Mouse (Mus musculus) neural tube, embryonic 14.5 days (tissue): ENCODE measurements around the gene Ndufaf2. TPM values are rescaled to one million over a fixed set of nuclear protein-coding genes. Genes with fewer than 3 reads are reported as not detected.

Experiments
- ATAC-seq: fragments of 200-750 bp; cut with Nextera tagmentation; 2 replicates; pipeline ENCODE4 v1.8.0; 2017; ENCODE audit warnings: low read depth, mild to moderate bottlenecking, moderate TSS enrichment, moderate library complexity
- H3K27ac ChIP-seq: fragments of 300-500 bp; sonication (generic); 2 replicates; pipeline ENCODE4 v1.5.1; 2014; ENCODE audit warnings: low read depth, mild to moderate bottlenecking, control low read depth, low read length, moderate library complexity, mixed read lengths
- H3K27me3 ChIP-seq: fragments of 300-500 bp; sonication (generic); 2 replicates; pipeline ENCODE4 v1.6.1; 2014; ENCODE audit warnings: low read length; ENCODE audit not compliant: control insufficient read depth, insufficient read depth
- H3K36me3 ChIP-seq: fragments of 300-500 bp; sonication (generic); 2 replicates; pipeline ENCODE4 v1.6.1; 2014; ENCODE audit warnings: low read length, mixed read lengths; ENCODE audit not compliant: control insufficient read depth, insufficient read depth
- H3K4me1 ChIP-seq: fragments of 300-500 bp; sonication (generic); 2 replicates; pipeline ENCODE4 v1.6.1; 2014; ENCODE audit warnings: low read length; ENCODE audit not compliant: control insufficient read depth, insufficient read depth
- H3K4me2 ChIP-seq: fragments of 300-500 bp; sonication (generic); 2 replicates; pipeline ENCODE4 v1.6.1; 2014; ENCODE audit warnings: mild to moderate bottlenecking, low read depth, low read length, control low read depth
- H3K4me3 ChIP-seq: fragments of 300-500 bp; sonication (generic); 2 replicates; pipeline ENCODE4 v1.5.1; 2014; ENCODE audit warnings: low read depth, low read length, control low read depth, mixed read lengths
- H3K9ac ChIP-seq: fragments of 300-500 bp; sonication (generic); replicated peaks from 2 replicates; pipeline ENCODE4 v1.6.1; 2014; ENCODE audit warnings: low read depth, mild to moderate bottlenecking, control low read depth, low read length, mixed read lengths
- H3K9me3 ChIP-seq: fragments of 300-500 bp; sonication (generic); 2 replicates; pipeline ENCODE4 v1.6.1; 2016; ENCODE audit warnings: low read length; ENCODE audit not compliant: control insufficient read depth
- WGBS: fragments of 180-500 bp; shearing (Covaris S2); extraction: QIAGEN DNeasy Blood & Tissue Kit; methylation state at CpG from one replicate; pipeline ENCODE4 v1.1.7; 2014; 5-methylcytosine and 5-hydroxymethylcytosine counted together
- polyA plus RNA-seq: library from polyadenylated mRNA; unstranded; fragments of >200 nt; fragmentation: Nextera tagmentation; extraction: Ambion mirVana; gene quantifications from 2 replicates; pipeline ENCODE4 v1.2.1, GENCODE M21; 2014

The Ndufaf2 gene
- polyA plus RNA-seq, 1 experiment from 2014 or later, result 79.3 TPM

GRCm38 (mm10) chr13:108041358-108041757 is 117.1 kb downstream of the Ndufaf2 start:
- WGBS, result 5% methylated on average over 7 of the region's 7 CpGs
- Histone ChIP-seq H3K4me2 (no peak overlapping the region), H3K27me3 (no peaks in the 10 kb centered on the region), H3K4me3 (no peak overlapping the region), H3K9me3 (no peaks in the 10 kb centered on the region), H3K27ac (no peak overlapping the region), H3K4me1 (peaks cover 11% of the 10 kb centered on the region), H3K9ac (no peak overlapping the region), H3K36me3 (no peaks in the 10 kb centered on the region)
- peak; percentile 48; the same call in 1 of the 2 replicates for ATAC-seq

DNA sequence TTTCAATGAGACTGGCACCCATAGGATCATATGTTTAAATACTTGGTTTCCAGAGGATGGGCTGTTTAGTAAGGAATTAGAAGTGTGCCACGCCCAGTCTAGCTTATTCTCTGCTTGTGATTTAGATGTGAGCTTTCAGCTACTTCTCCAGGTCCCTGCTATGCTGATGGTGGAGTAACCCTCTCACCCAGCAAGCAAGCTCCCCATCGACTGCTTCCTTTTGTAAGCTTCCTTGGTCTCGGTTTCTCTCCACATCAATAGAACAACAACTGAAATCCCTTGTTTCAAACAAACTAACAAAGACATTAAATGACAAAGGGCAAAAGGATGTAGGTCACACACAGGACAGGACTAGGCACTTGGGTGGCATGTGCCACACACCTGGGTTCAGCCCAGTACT is 118.0 kb downstream of the Ndufaf2 start:
- 63% methylated on average over 3 of the region's 3 CpGs for WGBS
- Histone ChIP-seq H3K4me2 (no peak overlapping the region), H3K4me1 (peaks cover 11% of the 10 kb centered on the region), H3K9ac (no peak overlapping the region), H3K36me3 (no peaks in the 10 kb centered on the region), H3K9me3 (no peaks in the 10 kb centered on the region), H3K4me3 (no peak overlapping the region), H3K27me3 (no peaks in the 10 kb centered on the region), H3K27ac (no peak overlapping the region)
- ATAC-seq, result no peak

GRCm38 (mm10) chr13:108039902-108040301 is 118.5 kb downstream of the Ndufaf2 start:
- no peak for ATAC-seq
- H3K27me3 ChIP-seq, result no peaks in the 10 kb centered on the region
- H3K9me3 ChIP-seq, result no peaks in the 10 kb centered on the region
- 89% methylated on average over 9 of the region's 9 CpGs for WGBS
- H3K27ac ChIP-seq, result no peak overlapping the region
- H3K4me2 ChIP-seq, result no peak overlapping the region
- no peak overlapping the region for H3K9ac ChIP-seq
- H3K4me1 ChIP-seq, result peaks cover 8% of the 10 kb centered on the region
- no peaks in the 10 kb centered on the region for H3K36me3 ChIP-seq
- no peak overlapping the region for H3K4me3 ChIP-seq

DNA sequence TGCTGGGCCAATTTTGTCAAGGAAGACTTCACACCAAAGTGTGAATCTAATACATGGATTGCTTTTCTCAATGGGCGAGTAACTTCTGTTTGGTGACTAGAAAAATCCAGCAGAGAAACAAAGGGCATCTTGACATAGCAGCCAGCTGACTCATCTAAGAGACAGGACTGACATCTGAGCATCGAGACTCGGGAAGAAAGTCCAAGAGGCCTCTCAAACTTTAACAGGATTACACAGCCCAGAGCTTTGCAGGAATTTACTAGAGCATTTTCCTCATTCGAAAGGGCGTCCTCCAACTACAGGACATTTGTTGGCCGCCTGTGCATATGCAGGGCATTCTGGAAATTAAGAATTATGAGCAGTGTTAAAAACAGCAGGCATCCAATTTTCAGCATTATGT is 119.0 kb downstream of the Ndufaf2 start:
- no peak for ATAC-seq
- H3K36me3 ChIP-seq, result no peaks in the 10 kb centered on the region
- no peak overlapping the region for H3K4me3 ChIP-seq
- no peaks in the 10 kb centered on the region for H3K9me3 ChIP-seq
- H3K27me3 ChIP-seq, result no peaks in the 10 kb centered on the region
- H3K27ac ChIP-seq, result no peak overlapping the region
- 0 out of 2 replicates have a peak, but pooled peaks cover 7% of the 10 kb centered on the region for H3K4me1 ChIP-seq
- H3K9ac ChIP-seq, result no peak overlapping the region
- WGBS, result 73% methylated on average over 6 of the region's 6 CpGs
- no peak overlapping the region for H3K4me2 ChIP-seq

- 93% methylated on average over 4 of the region's 4 CpGs for WGBS
- no peak overlapping the region for H3K4me2 ChIP-seq
Measured at GRCm38 (mm10) chr13:108032789-108033188, 125.6 kb downstream of the Ndufaf2 start.

DNA sequence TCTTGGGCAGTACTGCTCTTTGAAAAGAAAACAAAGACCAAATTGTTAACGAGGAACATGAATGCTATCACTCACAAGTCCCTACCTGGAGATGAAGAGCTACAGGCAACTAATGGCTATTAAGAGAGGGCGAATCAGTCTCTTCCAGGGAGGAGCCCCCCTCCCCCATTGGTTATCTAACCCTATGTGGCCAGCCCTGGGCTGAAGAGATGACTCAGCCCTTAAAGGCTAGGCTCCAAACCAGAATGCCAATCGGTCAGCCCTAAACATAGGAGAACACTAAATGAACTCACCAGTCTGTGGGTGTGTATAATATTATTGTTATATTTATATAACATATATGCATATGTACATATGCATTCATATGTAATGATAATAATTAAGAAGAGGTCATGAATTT is 132.6 kb downstream of the Ndufaf2 start:
- no peaks in the 10 kb centered on the region for H3K9me3 ChIP-seq
- H3K4me2 ChIP-seq, result no peak overlapping the region
- no peaks in the 10 kb centered on the region for H3K36me3 ChIP-seq
- no peak overlapping the region for H3K27ac ChIP-seq
- no peaks in the 10 kb centered on the region for H3K27me3 ChIP-seq
- no peak overlapping the region for H3K4me3 ChIP-seq
- 71% methylated on average over 3 of the region's 3 CpGs for WGBS
- no peak overlapping the region for H3K9ac ChIP-seq
- no peaks in the 10 kb centered on the region for H3K4me1 ChIP-seq
- no peak for ATAC-seq

More at GRCm38 (mm10) chr13:108032789-108033188, 125.6 kb downstream of the Ndufaf2 start:
- no peak for ATAC-seq
- no peaks in the 10 kb centered on the region for H3K9me3 ChIP-seq
- no peak overlapping the region for H3K4me3 ChIP-seq
- H3K9ac ChIP-seq, result no peak overlapping the region
- no peak overlapping the region for H3K27ac ChIP-seq
- no peaks in the 10 kb centered on the region for H3K4me1 ChIP-seq
- no peaks in the 10 kb centered on the region for H3K27me3 ChIP-seq
- H3K36me3 ChIP-seq, result no peaks in the 10 kb centered on the region

GRCm38 (mm10) chr13:108017349-108017748 is 141.1 kb downstream of the Ndufaf2 start:
- Histone ChIP-seq H3K4me1 (no peaks in the 10 kb centered on the region), H3K4me3 (no peak overlapping the region), H3K9me3 (no peaks in the 10 kb centered on the region), H3K27me3 (no peaks in the 10 kb centered on the region), H3K36me3 (no peaks in the 10 kb centered on the region), H3K27ac (no peak overlapping the region), H3K9ac (no peak overlapping the region), H3K4me2 (no peak overlapping the region)
- ATAC-seq, result no peak
- 84% methylated on average over 6 of the region's 6 CpGs for WGBS

GRCm38 (mm10) chr13:108015166-108015565 is 143.3 kb downstream of the Ndufaf2 start:
- H3K4me1 ChIP-seq, result no peaks in the 10 kb centered on the region
- H3K4me2 ChIP-seq, result no peak overlapping the region
- no peak overlapping the region for H3K4me3 ChIP-seq
- no peak for ATAC-seq
- no peaks in the 10 kb centered on the region for H3K36me3 ChIP-seq
- no peaks in the 10 kb centered on the region for H3K27me3 ChIP-seq
- 89% methylated on average over 6 of the region's 6 CpGs for WGBS
- no peak overlapping the region for H3K27ac ChIP-seq
- no peaks in the 10 kb centered on the region for H3K9me3 ChIP-seq
- H3K9ac ChIP-seq, result no peak overlapping the region

DNA sequence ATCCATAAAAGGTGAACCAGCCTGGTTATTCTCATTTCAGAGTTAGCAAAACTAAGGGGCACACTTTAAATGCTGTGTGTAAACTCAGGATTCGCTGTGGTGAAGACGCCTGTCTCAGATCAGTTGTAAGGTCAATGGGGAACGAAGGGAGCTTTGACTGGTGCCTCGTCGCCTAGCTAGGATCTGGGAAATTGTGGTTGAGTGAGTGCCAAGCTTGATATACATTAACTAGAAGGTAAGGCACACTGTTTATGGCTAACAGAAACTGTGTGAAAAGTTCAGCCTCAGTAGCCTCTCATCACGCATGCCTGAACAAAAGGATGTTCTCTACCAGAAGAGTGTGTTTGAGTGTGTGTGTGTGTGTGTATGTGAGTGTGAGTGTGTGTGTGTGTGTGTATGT is 144.6 kb downstream of the Ndufaf2 start:
- 91% methylated on average over 6 of the region's 6 CpGs for WGBS
- H3K4me1 ChIP-seq, result no peaks in the 10 kb centered on the region

GRCm38 (mm10) chr13:108013110-108013509 is 145.3 kb downstream of the Ndufaf2 start:
- WGBS, result 83% methylated on average over 8 of the region's 8 CpGs
- no peaks in the 10 kb centered on the region for H3K4me1 ChIP-seq
- H3K4me3 ChIP-seq, result no peak overlapping the region
- no peak overlapping the region for H3K27ac ChIP-seq
- ATAC-seq, result no peak
- no peak overlapping the region for H3K4me2 ChIP-seq
- H3K36me3 ChIP-seq, result no peaks in the 10 kb centered on the region
- H3K9me3 ChIP-seq, result no peaks in the 10 kb centered on the region
- H3K27me3 ChIP-seq, result no peaks in the 10 kb centered on the region
- H3K9ac ChIP-seq, result no peak overlapping the region

More for the DNA sequence above, 144.6 kb downstream of the Ndufaf2 start:
- Histone ChIP-seq H3K36me3 (no peaks in the 10 kb centered on the region), H3K9ac (no peak overlapping the region), H3K27ac (no peak overlapping the region), H3K27me3 (no peaks in the 10 kb centered on the region), H3K4me2 (no peak overlapping the region), H3K4me3 (no peak overlapping the region), H3K9me3 (no peaks in the 10 kb centered on the region)
- no peak for ATAC-seq
